Mouse (Mus musculus): ENCODE data around the gene Met. TPM values are rescaled to one million over a fixed set of nuclear protein-coding genes. Genes with fewer than 3 reads are reported as not detected.
A peak's percentile ranks its signal among the peaks of the same experiment; 100 is the strongest.

Met gene
- polyA plus RNA-seq, 1 experiment, result not detected

DNA sequence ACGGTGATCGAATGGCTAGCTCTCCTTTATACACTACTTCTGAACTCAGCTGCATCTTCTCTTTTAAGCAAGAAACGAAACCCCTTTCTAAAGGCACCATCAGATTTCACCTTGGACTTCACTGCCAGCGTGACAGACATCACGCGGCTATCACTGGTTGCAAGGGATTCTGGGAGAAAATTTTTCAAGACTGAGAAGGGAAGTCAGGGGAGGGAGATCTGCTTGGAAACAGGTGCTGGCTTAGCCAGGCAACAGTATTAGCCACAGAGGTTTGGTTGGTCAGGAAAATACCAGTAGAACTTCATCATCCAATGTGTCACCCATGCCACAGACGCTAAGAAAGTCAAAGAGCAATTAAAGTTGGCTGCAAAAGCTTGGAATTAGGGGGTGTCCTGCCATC, 2.2 kb upstream of the Met start:
- Histone ChIP-seq H3K4me3 (ENCODE audit: insufficient read depth, low read depth, low read length) (no peak overlapping the region), H3K27ac (ENCODE audit: insufficient read depth, low read depth, low read length) (no peak overlapping the region), H3K4me1 (ENCODE audit: control insufficient read depth, insufficient read depth, low read length) (peaks cover 12% of the 10 kb centered on the region; the same call in 1 of the 2 replicates)
- TF ChIP-seq CTCF (IDR thresholded peaks at IDR 0.05; ENCODE audit: insufficient read depth, low read depth, low read length) (no peak), POLR2A (IDR thresholded peaks at IDR 0.05; ENCODE audit: insufficient read depth, low read depth, low read length) (no peak)
- WGBS, result 90% methylated on average over 7 of the region's 7 CpGs

DNA sequence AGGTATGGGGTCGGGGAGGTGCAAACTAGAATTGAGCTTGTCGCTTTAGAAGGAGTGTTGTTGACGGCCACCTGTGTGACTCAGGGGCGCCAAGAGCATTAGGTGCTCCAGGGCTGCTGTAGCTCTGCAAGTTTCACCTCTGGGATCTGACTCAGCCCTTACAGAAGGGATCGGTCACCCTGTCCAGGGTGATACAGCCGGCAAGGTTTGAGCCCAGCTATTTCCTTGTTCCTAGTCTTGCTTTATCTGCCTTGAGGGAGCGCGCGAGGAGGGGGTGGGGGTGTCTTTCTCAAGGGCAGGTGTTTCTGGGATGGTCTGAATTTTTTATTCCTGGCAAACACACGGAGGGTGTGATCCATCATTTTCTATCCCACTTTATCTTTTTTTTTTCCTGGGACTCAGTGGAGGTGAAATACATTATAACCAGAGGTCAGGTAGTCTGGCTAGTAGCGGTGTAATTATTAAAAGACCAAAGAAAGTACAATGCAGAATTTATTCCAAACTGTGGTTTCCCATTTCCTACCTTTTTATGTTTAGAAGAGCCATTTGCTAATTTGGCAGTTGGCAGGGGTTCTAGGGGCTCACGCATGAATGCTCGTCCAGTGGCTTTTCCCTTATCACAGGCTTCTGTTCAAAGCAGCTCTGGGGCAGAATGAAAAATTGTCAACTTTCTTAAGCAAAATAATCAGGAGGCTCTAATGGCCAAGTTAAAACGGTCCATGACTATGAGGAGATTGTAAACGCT, 853 bp downstream of the Met start:
- 10% methylated on average over 15 of the region's 15 CpGs for WGBS
- Histone ChIP-seq H3K4me3 (ENCODE audit: insufficient read depth, low read depth, low read length) (peak overlapping the region; percentile 63), H3K27ac (ENCODE audit: insufficient read depth, low read depth, low read length) (no peak overlapping the region), H3K4me1 (ENCODE audit: control insufficient read depth, insufficient read depth, low read length) (peaks cover 12% of the 10 kb centered on the region; the same call in 1 of the 2 replicates)
- TF ChIP-seq POLR2A (IDR thresholded peaks at IDR 0.05; ENCODE audit: insufficient read depth, low read depth, low read length) (no peak), CTCF (IDR thresholded peaks at IDR 0.05; ENCODE audit: insufficient read depth, low read depth, low read length) (no peak)

DNA sequence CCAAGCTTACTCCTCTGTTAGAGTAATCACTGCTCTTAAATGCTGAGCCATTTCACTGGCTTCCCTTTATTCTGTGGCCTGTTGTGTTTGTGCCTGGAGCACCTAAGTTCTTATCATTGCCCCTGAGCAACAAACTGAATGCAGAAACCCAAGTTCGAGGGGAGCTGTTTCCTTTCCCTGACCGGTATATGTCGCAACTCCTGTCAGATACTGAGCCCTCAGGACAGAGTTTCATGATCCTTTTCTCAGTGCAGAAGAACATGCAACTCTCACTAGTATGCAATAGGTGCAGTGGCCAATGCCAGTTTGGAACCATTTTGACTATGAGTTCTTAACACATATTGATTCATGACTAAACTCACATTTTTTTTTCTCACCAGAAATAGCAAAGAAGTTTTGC, 2.9 kb downstream of the Met start:
- Histone ChIP-seq H3K4me3 (ENCODE audit: insufficient read depth, low read depth, low read length) (no peak overlapping the region), H3K4me1 (ENCODE audit: control insufficient read depth, insufficient read depth, low read length) (peaks cover 12% of the 10 kb centered on the region; the same call in 1 of the 2 replicates), H3K27ac (ENCODE audit: insufficient read depth, low read depth, low read length) (no peak overlapping the region)
- TF ChIP-seq POLR2A (IDR thresholded peaks at IDR 0.05; ENCODE audit: insufficient read depth, low read depth, low read length) (no peak), CTCF (IDR thresholded peaks at IDR 0.05; ENCODE audit: insufficient read depth, low read depth, low read length) (no peak)
- WGBS, result 94% methylated on average over 3 of the region's 3 CpGs

DNA sequence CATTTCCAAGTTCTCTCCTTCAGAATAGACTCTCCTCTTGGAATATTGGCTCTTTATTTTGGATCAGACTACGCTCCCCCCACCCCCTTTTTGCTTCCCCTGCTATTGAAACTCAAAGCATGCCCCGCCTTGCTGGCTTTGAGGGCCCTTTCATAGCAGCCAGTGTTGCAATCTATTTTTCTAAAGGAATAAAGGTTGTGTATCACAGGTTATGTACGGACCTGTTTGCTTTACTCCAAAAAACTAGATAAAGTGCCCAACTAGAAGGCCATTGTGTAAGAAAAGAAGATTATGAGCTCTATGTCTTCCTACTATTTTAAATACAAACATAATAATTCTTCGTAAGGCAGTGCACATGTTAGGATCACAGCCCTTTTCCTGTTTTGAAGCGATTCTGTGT, 5.4 kb downstream of the Met start:
- Histone ChIP-seq H3K4me1 (ENCODE audit: control insufficient read depth, insufficient read depth, low read length) (peaks cover 4% of the 10 kb centered on the region; the same call in 1 of the 2 replicates), H3K27ac (ENCODE audit: insufficient read depth, low read depth, low read length) (no peak overlapping the region), H3K4me3 (ENCODE audit: insufficient read depth, low read depth, low read length) (no peak overlapping the region)
- WGBS, result 94% methylated on average over 5 of the region's 5 CpGs
- TF ChIP-seq CTCF (IDR thresholded peaks at IDR 0.05; ENCODE audit: insufficient read depth, low read depth, low read length), result no peak
- TF ChIP-seq POLR2A (IDR thresholded peaks at IDR 0.05; ENCODE audit: insufficient read depth, low read depth, low read length), result no peak

DNA sequence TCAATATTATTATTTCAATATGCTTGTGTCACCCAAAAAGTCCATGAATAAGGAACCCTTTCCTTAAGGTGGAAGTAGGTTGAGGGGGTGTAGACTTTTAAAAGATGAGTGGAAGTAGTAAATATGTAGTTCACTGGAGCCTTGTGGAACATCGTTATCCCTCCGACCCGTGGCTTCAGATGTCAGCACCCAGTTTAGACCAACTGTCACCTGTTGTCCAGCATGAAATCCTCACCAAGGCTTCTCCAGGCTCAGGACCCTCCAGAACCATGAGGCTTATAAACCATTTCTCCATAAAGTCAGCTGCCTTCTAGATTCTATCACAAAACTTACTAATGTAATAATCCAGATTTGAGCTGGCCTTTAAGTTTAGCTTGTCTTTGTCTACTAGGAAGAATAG, 9.5 kb downstream of the Met start:
- TF ChIP-seq CTCF (IDR thresholded peaks at IDR 0.05; ENCODE audit: insufficient read depth, low read depth, low read length) (no peak), POLR2A (IDR thresholded peaks at IDR 0.05; ENCODE audit: insufficient read depth, low read depth, low read length) (no peak)
- Histone ChIP-seq H3K4me1 (ENCODE audit: control insufficient read depth, insufficient read depth, low read length) (no peaks in the 10 kb centered on the region), H3K4me3 (ENCODE audit: insufficient read depth, low read depth, low read length) (no peak overlapping the region), H3K27ac (ENCODE audit: insufficient read depth, low read depth, low read length) (no peak overlapping the region)
- WGBS, result 90% methylated on average over 3 of the region's 3 CpGs

DNA sequence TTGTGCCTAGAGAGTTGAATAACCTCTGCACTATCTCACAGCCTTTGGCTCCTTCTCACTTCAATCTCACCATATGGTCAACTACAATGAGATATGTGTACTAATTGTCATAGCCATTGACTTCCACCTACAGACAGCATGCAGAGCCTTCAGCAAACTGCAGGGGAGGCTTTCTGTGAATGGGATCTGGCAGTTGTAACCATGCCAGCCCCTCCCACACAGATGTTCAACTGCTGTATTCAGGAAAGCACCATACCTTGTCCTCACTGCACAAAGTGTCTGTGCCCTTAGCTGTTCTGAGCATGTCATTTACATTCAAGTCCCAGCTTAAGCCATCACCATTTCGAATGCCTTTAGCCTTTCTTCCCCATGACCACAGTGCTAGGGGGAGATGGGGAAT, 14.2 kb downstream of the Met start:
- H3K4me3 ChIP-seq (ENCODE audit: insufficient read depth, low read depth, low read length), result no peak overlapping the region
- no peak overlapping the region for H3K27ac ChIP-seq (ENCODE audit: insufficient read depth, low read depth, low read length)
- 83% methylated on average over 1 of the region's 1 CpGs for WGBS
- H3K4me1 ChIP-seq (ENCODE audit: control insufficient read depth, insufficient read depth, low read length), result no peaks in the 10 kb centered on the region
- TF ChIP-seq POLR2A (IDR thresholded peaks at IDR 0.05; ENCODE audit: insufficient read depth, low read depth, low read length) (no peak), CTCF (IDR thresholded peaks at IDR 0.05; ENCODE audit: insufficient read depth, low read depth, low read length) (no peak)

DNA sequence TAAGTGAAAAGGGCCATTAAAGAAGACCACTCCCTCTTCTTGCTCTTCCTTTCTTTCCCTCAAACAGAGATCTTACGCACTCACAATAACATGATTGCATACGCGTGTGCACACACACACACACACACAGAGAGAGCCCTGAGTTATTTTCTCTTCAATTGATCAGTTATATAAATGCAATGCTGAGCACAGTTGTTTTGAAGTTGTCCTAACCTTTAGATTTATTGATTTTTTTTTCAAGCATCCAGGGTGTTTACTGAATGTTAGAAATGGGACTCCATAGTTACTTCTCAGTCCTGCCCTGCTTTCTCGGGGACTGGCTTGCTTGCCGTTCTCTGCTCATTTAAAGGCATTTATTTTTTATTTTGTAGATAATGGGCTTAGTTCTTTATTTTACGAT, 14.7 kb downstream of the Met start:
- WGBS, result 90% methylated on average over 6 of the region's 6 CpGs
- no peak overlapping the region for H3K4me3 ChIP-seq (ENCODE audit: insufficient read depth, low read depth, low read length)
- no peaks in the 10 kb centered on the region for H3K4me1 ChIP-seq (ENCODE audit: control insufficient read depth, insufficient read depth, low read length)
- no peak overlapping the region for H3K27ac ChIP-seq (ENCODE audit: insufficient read depth, low read depth, low read length)
- no peak for TF ChIP-seq CTCF (IDR thresholded peaks at IDR 0.05; ENCODE audit: insufficient read depth, low read depth, low read length)
- no peak for TF ChIP-seq POLR2A (IDR thresholded peaks at IDR 0.05; ENCODE audit: insufficient read depth, low read depth, low read length)

DNA sequence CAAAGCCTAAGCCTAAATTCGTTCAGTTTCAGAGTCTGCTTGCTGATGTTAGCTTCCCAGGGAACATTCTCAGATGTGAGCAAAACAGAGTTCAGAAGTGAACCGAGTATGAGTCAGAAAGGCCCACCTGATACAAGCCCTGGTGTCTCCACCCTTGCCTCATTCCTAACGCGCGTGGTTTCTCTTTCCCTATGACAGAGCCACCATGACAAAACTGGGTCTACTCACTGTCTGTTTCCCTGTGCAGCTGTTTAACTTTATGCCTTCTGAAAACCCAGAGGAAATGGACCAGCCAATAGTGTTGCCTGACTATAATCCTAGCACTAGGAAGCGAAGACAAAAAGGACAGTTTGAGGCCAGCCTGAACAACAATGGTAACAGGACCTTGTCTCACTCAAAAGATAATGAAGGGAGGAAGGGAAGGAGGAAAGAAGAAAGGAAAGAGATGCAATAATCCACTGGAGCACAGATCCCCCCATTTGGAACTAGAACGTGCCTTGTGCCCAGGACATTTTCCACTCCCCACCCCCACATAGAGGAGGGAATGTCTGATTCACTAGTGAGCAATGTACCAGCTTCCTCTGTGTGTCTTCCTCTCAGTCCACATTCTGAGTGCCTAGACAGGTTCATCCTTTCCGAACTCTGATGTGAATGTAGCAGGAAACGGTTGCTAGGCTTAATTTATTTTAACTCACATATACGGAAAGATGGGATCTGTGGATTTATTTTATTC, 15.4 kb downstream of the Met start:
- WGBS, result 68% methylated on average over 10 of the region's 10 CpGs
- Histone ChIP-seq H3K4me1 (ENCODE audit: control insufficient read depth, insufficient read depth, low read length) (no peaks in the 10 kb centered on the region), H3K4me3 (ENCODE audit: insufficient read depth, low read depth, low read length) (no peak overlapping the region), H3K27ac (ENCODE audit: insufficient read depth, low read depth, low read length) (no peak overlapping the region)
- TF ChIP-seq POLR2A (IDR thresholded peaks at IDR 0.05; ENCODE audit: insufficient read depth, low read depth, low read length), result no peak
- TF ChIP-seq CTCF (IDR thresholded peaks at IDR 0.05; ENCODE audit: insufficient read depth, low read depth, low read length), result no peak

DNA sequence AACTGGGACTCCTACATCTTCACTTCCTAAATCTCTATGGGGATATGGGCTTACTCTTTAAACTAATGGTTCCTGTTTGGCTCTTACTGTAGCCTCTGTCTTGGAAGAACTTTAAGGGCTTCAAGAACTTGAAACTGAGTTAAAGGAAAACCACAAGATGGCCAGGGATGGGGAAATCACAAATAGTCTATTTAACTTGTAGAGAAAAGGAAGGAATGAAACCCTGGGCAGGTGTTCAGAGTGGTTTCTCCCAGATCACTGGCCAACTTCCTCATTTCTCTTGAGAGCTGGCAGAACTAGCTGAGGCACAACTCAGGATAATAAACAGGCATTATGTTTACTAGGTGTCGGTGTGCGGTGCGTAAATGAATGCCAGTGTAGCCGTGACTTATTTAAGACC, 17.5 kb downstream of the Met start:
- TF ChIP-seq CTCF (IDR thresholded peaks at IDR 0.05; ENCODE audit: insufficient read depth, low read depth, low read length) (no peak), POLR2A (IDR thresholded peaks at IDR 0.05; ENCODE audit: insufficient read depth, low read depth, low read length) (no peak)
- Histone ChIP-seq H3K4me3 (ENCODE audit: insufficient read depth, low read depth, low read length) (no peak overlapping the region), H3K4me1 (ENCODE audit: control insufficient read depth, insufficient read depth, low read length) (no peaks in the 10 kb centered on the region), H3K27ac (ENCODE audit: insufficient read depth, low read depth, low read length) (no peak overlapping the region)
- 88% methylated on average over 4 of the region's 4 CpGs for WGBS
